Mouse (Mus musculus): Measurements from ENCODE around the gene Ifi44. TPM values are rescaled to one million over a fixed set of nuclear protein-coding genes. Genes with fewer than 3 reads are reported as not detected.

Gene Ifi44
- polyA plus RNA-seq, 1 experiment: 15.8 TPM

GRCm38 (mm10) chr3:151716246-151716645, 33.5 kb downstream of the Ifi44 start:
- Histone ChIP-seq H3K36me3 (ENCODE audit: control insufficient read depth, insufficient read depth, low read length) (no peaks in the 10 kb centered on the region), H3K4me3 (ENCODE audit: insufficient read depth, low read depth, low read length) (no peak overlapping the region), H3K27me3 (replicated peaks; ENCODE audit: control insufficient read depth, insufficient read depth, low read length) (no peaks in the 10 kb centered on the region), H3K4me1 (ENCODE audit: control insufficient read depth, insufficient read depth, low read length) (no peaks in the 10 kb centered on the region), H3K27ac (ENCODE audit: insufficient read depth, low read depth, low read length) (no peak overlapping the region)
- DNase-seq: peak; percentile 66
- TF ChIP-seq POLR2A (IDR thresholded peaks at IDR 0.05; ENCODE audit: low read depth, low read length) (no peak), CTCF (conservative IDR thresholded peaks at IDR 0.05; ENCODE audit: insufficient read depth, insufficient read length, low read depth, low read length) (0 out of 2 replicates have a peak, but pooled peaks have one; percentile 5)
- WGBS: 14% methylated on average over 1 of the region's 1 CpGs

- Histone ChIP-seq H3K4me3 (ENCODE audit: insufficient read depth, low read depth, low read length) (no peak overlapping the region), H3K4me1 (ENCODE audit: control insufficient read depth, insufficient read depth, low read length) (no peaks in the 10 kb centered on the region), H3K27ac (ENCODE audit: insufficient read depth, low read depth, low read length) (no peak overlapping the region), H3K27me3 (replicated peaks; ENCODE audit: control insufficient read depth, insufficient read depth, low read length) (no peaks in the 10 kb centered on the region), H3K36me3 (ENCODE audit: control insufficient read depth, insufficient read depth, low read length) (no peaks in the 10 kb centered on the region)
- 71% methylated on average over 4 of the region's 4 CpGs for WGBS
- DNase-seq: no peak
- TF ChIP-seq POLR2A (IDR thresholded peaks at IDR 0.05; ENCODE audit: low read depth, low read length) (no peak), CTCF (conservative IDR thresholded peaks at IDR 0.05; ENCODE audit: insufficient read depth, insufficient read length, low read depth, low read length) (no peak)
Measured at GRCm38 (mm10) chr3:151707335-151707734, 42.4 kb downstream of the Ifi44 start.

Other genes with a start within 250 kb of the Ifi44 start
- gene Ifi44l, start 12.9 kb upstream of the Ifi44 start, polyA plus RNA-seq (2012; rRNA removed): 0.16 and 0.27 TPM in 2 replicates
- 9.4 and 9.6 TPM in 2 replicates for gene Ptgfr, start 87.7 kb upstream of the Ifi44 start, polyA plus RNA-seq (2012; rRNA removed)